Mouse (Mus musculus): ENCODE data around the gene Fer1l5.

GRCm38 (mm10) chr1:36429511-36429910 lies 57.4 kb downstream of the Fer1l5 start:
- no peak for TF ChIP-seq CTCF (IDR thresholded peaks at IDR 0.05)
- no peak for TF ChIP-seq EP300 (IDR thresholded peaks at IDR 0.05; ENCODE audit: insufficient read depth, low read depth, low read length)
- no peak for TF ChIP-seq POLR2A (IDR thresholded peaks at IDR 0.05; ENCODE audit: insufficient read depth, low read depth, low read length)
